Mouse (Mus musculus): Measurements from ENCODE around the gene Hadha. TPM values are rescaled to one million over a fixed set of nuclear protein-coding genes. Genes with fewer than 3 reads are reported as not detected.

The Hadha gene
- polyA plus RNA-seq, 1 experiment from 2014 or later, result 124 TPM

DNA sequence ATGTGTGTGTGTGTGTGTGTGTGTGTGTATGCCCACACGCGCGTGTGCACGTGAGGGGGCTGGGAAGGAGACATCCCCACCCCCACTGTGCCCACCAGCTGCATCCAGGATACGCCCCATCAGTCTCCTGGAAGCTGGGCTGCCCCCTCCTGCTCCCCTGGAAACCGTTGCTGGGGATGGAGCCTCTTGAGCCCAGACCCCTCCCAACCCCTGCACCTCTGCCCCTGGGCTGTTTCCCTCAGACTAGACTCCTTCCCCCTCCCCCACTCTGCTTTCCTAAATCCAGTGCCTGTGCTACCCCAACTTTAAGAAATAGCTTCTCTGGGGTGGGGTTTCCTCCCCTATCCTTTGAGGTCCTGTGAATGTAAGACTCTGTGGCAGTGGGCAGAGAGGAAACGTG lies 47.8 kb downstream of the Hadha start:
- Histone ChIP-seq H3K27ac (ENCODE audit: low read depth) (no peak overlapping the region), H3K9me3 (ENCODE audit: low read depth, low read length) (no peaks in the 10 kb centered on the region), H3K4me2 (no peak overlapping the region), H3K27me3 (ENCODE audit: insufficient read depth, low read length) (peaks cover 58% of the 10 kb centered on the region), H3K4me3 (ENCODE audit: low read depth, low read length) (no peak overlapping the region), H3K36me3 (ENCODE audit: insufficient read depth) (no peaks in the 10 kb centered on the region), H3K9ac (no peak overlapping the region), H3K4me1 (ENCODE audit: insufficient read depth) (no peaks in the 10 kb centered on the region; the same call in none of the 2 replicates)
- DNase-seq, result no peak
- ATAC-seq (ENCODE audit: insufficient read depth), result no peak
- TF ChIP-seq CTCF (IDR thresholded peaks at IDR 0.05; ENCODE audit: low read depth), result no peak
- WGBS, result 10% methylated on average over 7 of the region's 7 CpGs

DNA sequence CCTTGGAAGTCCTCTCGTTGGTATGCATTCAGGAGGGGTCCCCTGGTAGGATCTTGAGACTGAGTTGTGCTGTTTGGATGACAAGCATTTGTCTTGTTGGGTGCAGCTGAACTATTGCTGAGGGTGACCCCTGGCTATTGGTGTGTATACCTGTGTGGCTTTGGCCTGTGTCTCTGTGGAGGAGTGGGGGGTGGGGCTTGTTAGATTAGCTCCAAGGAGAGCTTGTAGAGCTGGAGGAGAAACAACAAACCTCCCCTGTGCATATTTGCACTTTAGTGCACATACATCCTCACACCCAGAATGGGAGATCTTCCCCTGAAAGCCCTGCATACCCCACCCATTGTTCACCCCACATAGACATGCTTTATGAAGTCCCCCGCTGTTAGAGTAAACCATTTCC lies 48.2 kb downstream of the Hadha start:
- H3K27ac ChIP-seq (ENCODE audit: low read depth), result no peak overlapping the region
- H3K4me3 ChIP-seq (ENCODE audit: low read depth, low read length), result no peak overlapping the region
- ATAC-seq (ENCODE audit: insufficient read depth) (no peak), DNase-seq (no peak)
- H3K36me3 ChIP-seq (ENCODE audit: insufficient read depth), result no peaks in the 10 kb centered on the region
- H3K9ac ChIP-seq, result no peak overlapping the region
- H3K9me3 ChIP-seq (ENCODE audit: low read depth, low read length), result no peaks in the 10 kb centered on the region
- H3K27me3 ChIP-seq (ENCODE audit: insufficient read depth, low read length), result peaks cover 54% of the 10 kb centered on the region
- WGBS, result 18% methylated on average over 2 of the region's 2 CpGs
- H3K4me2 ChIP-seq, result no peak overlapping the region
- H3K4me1 ChIP-seq (ENCODE audit: insufficient read depth), result no peaks in the 10 kb centered on the region; the same call in none of the 2 replicates
- no peak for TF ChIP-seq CTCF (IDR thresholded peaks at IDR 0.05; ENCODE audit: low read depth)

DNA sequence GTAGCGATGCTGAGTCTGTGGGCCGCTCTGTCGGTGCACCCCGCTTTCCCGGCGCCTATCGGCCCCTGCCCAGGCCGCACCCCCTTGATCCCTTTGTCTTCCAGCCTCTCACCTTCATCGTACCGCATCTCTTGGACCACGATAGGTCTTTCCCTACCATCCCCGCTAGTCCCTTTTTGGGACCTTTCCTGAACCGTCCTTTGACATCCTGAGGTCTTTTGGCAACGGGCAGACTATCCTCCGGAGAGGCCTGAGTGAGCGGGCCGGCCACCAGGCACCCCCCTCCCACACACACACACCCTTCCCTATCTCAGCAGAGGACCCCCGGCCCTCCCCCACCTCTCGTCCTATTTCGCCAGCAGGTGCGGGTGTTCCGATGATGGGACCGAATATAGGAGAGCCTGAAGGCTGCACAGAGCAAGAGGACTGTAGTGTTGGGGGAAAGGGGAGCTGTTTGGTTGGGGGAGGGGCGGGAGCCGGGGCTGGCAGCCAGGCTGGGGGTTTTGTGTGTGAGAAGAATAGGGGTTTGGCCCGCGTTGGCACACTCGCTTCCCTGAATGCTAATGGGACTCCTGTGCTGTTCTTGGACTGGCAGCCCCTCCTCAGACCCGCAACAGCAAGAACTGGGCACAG lies 49.2 kb downstream of the Hadha start, which contains the start of gene 3110082J24Rik:
Gene 3110082J24Rik, minus strand, starts transcription at position 419 of the 633 bp plus-strand sequence.
- no peak within 1 kb of the TSS for H3K27ac ChIP-seq (ENCODE audit: low read depth)
- peak within 1 kb of the TSS; percentile 42 for H3K9ac ChIP-seq
- WGBS, result 2% methylated on average over 29 of the region's 29 CpGs
- H3K36me3 ChIP-seq (ENCODE audit: insufficient read depth), result no peaks in the 10 kb centered on the region
- H3K4me2 ChIP-seq, result peak within 1 kb of the TSS; percentile 93
- no peaks in the 10 kb centered on the region; the same call in none of the 2 replicates for H3K4me1 ChIP-seq (ENCODE audit: insufficient read depth)
- H3K9me3 ChIP-seq (ENCODE audit: low read depth, low read length), result no peaks in the 10 kb centered on the region
- no peak for TF ChIP-seq CTCF (IDR thresholded peaks at IDR 0.05; ENCODE audit: low read depth)
- ATAC-seq (ENCODE audit: insufficient read depth) (no peak), DNase-seq (no peak)
- H3K27me3 ChIP-seq (ENCODE audit: insufficient read depth, low read length), result peaks cover 44% of the 10 kb centered on the region
- peak within 1 kb of the TSS; percentile 47 for H3K4me3 ChIP-seq (ENCODE audit: low read depth, low read length)

DNA sequence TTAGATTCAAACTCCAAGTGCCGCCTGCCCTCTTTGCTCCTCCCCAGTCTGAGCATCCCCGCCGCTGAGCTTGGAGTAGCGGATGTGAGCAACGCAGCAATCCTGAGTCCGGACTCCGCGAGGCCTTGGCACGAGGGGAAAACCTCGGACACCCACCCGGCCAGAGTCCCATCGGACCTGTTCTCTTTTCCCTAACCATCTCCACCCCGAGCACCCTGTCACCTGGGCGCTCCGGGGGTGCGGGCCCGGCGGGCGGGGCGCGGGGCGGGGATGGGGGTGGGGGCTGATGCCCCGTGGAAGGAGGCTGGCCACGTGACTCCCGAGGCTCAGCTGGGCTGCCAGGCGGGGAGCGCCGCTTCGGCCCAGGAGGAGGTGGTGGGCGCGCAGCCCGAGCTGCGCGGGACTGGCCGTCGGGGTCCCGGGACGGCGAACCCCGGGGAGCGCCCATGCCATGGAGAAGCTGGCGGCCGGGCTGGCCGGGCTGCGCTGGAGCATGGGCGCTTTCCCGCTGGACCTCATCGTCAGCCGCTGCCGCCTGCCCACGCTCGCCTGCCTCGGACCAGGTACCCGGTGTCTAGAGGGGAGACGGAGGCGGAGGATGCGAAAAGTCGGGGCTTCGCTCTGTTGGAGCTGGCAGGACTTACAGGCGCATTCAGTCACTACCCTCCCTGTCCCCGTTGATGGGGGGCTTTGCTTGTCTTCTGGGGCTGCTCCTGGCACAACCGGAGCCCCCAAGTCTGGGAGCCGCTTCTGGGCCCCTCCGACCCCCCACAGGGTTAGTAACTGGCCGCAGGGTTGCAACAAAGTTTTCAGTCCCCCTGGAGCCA lies 49.9 kb downstream of the Hadha start, which contains the start of gene Garem2:
Gene Garem2, plus strand, starts transcription at position 321 of the 827 bp plus-strand sequence.
- peak within 1 kb of the TSS; percentile 93 for H3K4me2 ChIP-seq
- WGBS, result under 1% methylated on average over 63 of the region's 65 CpGs
- ATAC-seq (ENCODE audit: insufficient read depth) (peak; percentile 55; the same call in 1 of the 2 replicates), DNase-seq (peak; percentile 78)
- no peak for TF ChIP-seq CTCF (IDR thresholded peaks at IDR 0.05; ENCODE audit: low read depth)
- H3K36me3 ChIP-seq (ENCODE audit: insufficient read depth), result no peaks in the 10 kb centered on the region
- peak within 1 kb of the TSS; percentile 47 for H3K4me3 ChIP-seq (ENCODE audit: low read depth, low read length)
- H3K27me3 ChIP-seq (ENCODE audit: insufficient read depth, low read length), result peaks cover 40% of the 10 kb centered on the region
- no peaks in the 10 kb centered on the region for H3K4me1 ChIP-seq (ENCODE audit: insufficient read depth)
- H3K27ac ChIP-seq (ENCODE audit: low read depth), result no peak within 1 kb of the TSS
- no peaks in the 10 kb centered on the region for H3K9me3 ChIP-seq (ENCODE audit: low read depth, low read length)
- peak within 1 kb of the TSS; percentile 42 for H3K9ac ChIP-seq

DNA sequence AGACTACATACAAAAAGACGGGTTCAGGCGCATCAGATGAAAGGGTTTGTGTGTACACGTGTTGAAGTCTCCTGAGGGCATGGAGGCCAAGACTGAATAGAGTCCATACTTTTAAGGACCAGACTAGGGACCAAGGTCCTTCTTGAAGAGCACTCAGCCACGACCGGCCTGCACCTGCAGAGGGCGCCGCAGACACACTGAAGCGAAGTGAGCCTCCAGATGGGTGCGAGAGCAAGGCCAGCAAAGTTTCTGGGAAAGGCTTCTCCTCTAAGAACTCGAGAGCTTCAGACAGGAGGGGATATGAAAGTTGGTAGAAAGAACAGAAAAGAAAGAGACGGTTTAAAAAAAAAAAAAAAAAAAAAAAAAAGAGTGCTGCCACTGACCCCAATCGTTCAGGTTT lies 50.6 kb downstream of the Hadha start:
- WGBS, result 4% methylated on average over 12 of the region's 12 CpGs
- Histone ChIP-seq H3K9me3 (ENCODE audit: low read depth, low read length) (no peaks in the 10 kb centered on the region), H3K27ac (ENCODE audit: low read depth) (no peak overlapping the region), H3K4me2 (peak overlapping the region; percentile 93), H3K4me1 (ENCODE audit: insufficient read depth) (no peaks in the 10 kb centered on the region), H3K9ac (no peak overlapping the region), H3K27me3 (ENCODE audit: insufficient read depth, low read length) (peaks cover 40% of the 10 kb centered on the region), H3K36me3 (ENCODE audit: insufficient read depth) (no peaks in the 10 kb centered on the region), H3K4me3 (ENCODE audit: low read depth, low read length) (no peak overlapping the region)
- TF ChIP-seq CTCF (IDR thresholded peaks at IDR 0.05; ENCODE audit: low read depth), result peak; percentile 66
- DNase-seq, result peak; percentile 78
- ATAC-seq (ENCODE audit: insufficient read depth), result no peak

DNA sequence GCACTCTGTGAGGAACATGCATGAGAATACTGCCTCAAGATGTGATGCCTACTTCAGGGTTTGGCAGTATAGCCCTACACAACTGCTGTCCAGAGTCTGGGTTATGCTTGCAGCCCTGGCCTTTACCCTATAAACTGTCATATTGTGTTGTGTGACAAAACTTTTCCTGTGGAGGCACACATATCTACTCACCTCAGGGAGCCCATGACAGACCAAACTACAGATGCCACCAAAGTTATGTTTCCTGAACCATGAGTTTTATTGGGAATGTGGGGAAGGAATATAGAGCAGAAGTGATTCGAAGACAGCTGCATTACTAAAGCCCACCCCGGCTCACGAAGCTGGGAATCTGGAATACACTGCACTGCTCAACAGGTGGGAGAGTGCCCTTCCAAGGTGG lies 51.6 kb downstream of the Hadha start:
- ATAC-seq (ENCODE audit: insufficient read depth), result no peak
- WGBS, result 82% methylated on average over 3 of the region's 3 CpGs

DNA sequence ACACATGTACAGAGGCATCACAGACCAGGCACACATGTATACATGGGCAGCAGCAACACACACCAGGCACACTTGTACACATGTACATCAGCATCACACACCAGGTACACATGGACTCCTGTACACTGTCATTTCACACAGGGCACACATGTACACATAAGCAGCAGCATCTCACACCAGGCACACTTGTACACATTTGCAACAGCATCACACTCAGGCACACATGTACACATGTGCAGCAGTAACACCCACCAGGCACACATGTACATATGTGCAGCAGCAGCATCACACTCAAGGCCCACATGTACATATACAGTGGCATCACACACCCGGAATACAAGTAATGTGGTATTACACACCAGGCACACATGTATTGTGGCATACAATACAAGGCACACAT lies 56.7 kb downstream of the Hadha start:
- no peak overlapping the region for H3K27ac ChIP-seq (ENCODE audit: low read depth)
- no peak for TF ChIP-seq CTCF (IDR thresholded peaks at IDR 0.05; ENCODE audit: low read depth)
- ATAC-seq (ENCODE audit: insufficient read depth) (no peak), DNase-seq (no peak)
- WGBS, result 93% methylated on average over 1 of the region's 1 CpGs
- no peaks in the 10 kb centered on the region for H3K4me1 ChIP-seq (ENCODE audit: insufficient read depth)
- H3K36me3 ChIP-seq (ENCODE audit: insufficient read depth), result no peaks in the 10 kb centered on the region
- H3K27me3 ChIP-seq (ENCODE audit: insufficient read depth, low read length), result 0 out of 2 replicates have a peak, but pooled peaks cover 2% of the 10 kb centered on the region
- H3K9ac ChIP-seq, result no peak overlapping the region
- H3K4me3 ChIP-seq (ENCODE audit: low read depth, low read length), result no peak overlapping the region
- H3K9me3 ChIP-seq (ENCODE audit: low read depth, low read length), result no peaks in the 10 kb centered on the region
- no peak overlapping the region for H3K4me2 ChIP-seq

More for the DNA sequence above, 51.6 kb downstream of the Hadha start:
- Histone ChIP-seq H3K4me3 (ENCODE audit: low read depth, low read length) (no peak overlapping the region), H3K36me3 (ENCODE audit: insufficient read depth) (no peaks in the 10 kb centered on the region), H3K9me3 (ENCODE audit: low read depth, low read length) (no peaks in the 10 kb centered on the region), H3K27me3 (ENCODE audit: insufficient read depth, low read length) (peaks cover 40% of the 10 kb centered on the region), H3K27ac (ENCODE audit: low read depth) (no peak overlapping the region), H3K4me1 (ENCODE audit: insufficient read depth) (no peaks in the 10 kb centered on the region), H3K9ac (no peak overlapping the region), H3K4me2 (no peak overlapping the region)
- no peak for TF ChIP-seq CTCF (IDR thresholded peaks at IDR 0.05; ENCODE audit: low read depth)
- no peak for DNase-seq
